12 mouse cellular contexts compared by ENCODE assay signal in the genomic region with DNA sequence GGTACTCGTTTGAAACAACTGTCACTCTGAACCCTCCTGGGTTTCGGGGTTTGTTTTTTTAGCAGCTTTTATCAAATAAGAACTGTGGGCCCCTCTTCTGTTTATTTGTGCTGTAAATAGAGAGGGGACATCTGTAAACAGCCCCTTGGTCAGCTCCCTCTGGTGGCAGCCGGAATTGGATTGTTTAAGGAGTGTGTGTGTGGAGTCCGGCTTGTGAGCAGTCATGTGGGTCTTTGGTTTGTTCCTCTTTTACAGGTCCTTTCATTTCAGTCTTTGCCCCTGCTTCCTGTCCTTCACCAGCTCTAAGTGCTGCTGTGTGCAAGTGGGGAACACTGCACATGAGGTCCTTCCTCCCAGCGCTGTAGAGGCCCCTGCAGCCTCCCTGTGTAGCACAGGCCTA. TPM values are rescaled to one million over a fixed set of nuclear protein-coding genes. Genes with fewer than 3 reads are reported as not detected.
DNase-seq lines count a peak whose midpoint lies in the region; ATAC-seq and TF ChIP-seq lines count a peak whose summit lies in the region.
"Had no signal": no experiment of that assay in that cellular context is flagged by ENCODE, and none has a peak within 500 bp of the region (broad histone marks: within the 10 kb centered on the region; RNA-seq: fewer than 3 reads in every experiment).

No protein-coding gene starts in this region.

- H3K27ac ChIP-seq in lung, postnatal 0 days (ENCODE audit: low read length) = no peak overlapping the region
- H3K27ac ChIP-seq in liver, embryonic 13.5 days = peak overlapping the region; percentile 50; the same call in 1 of the 2 replicates
- H3K27ac ChIP-seq in stomach, embryonic 15.5 days = peak overlapping the region; percentile 44; the same call in 1 of the 2 replicates
- H3K27ac ChIP-seq in forebrain, embryonic 11.5 days (ENCODE audit: low read depth, low read length) = no peak overlapping the region
- H3K27ac ChIP-seq in kidney, embryonic 15.5 days = no peak overlapping the region
- H3K27ac ChIP-seq: midbrain, embryonic 12.5 days had no signal

- H3K4me3 ChIP-seq in lung, postnatal 0 days (ENCODE audit: low read depth, low read length) = no peak overlapping the region
- H3K4me3 ChIP-seq in liver, embryonic 13.5 days (replicated peaks) = no peak overlapping the region
- no peak overlapping the region for H3K4me3 ChIP-seq in stomach, embryonic 15.5 days (replicated peaks)
- H3K4me3 ChIP-seq in forebrain, embryonic 11.5 days (ENCODE audit: low read depth, low read length) = no peak overlapping the region
- H3K4me3 ChIP-seq in kidney, embryonic 15.5 days (replicated peaks) = no peak overlapping the region
- H3K4me3 ChIP-seq: midbrain, embryonic 12.5 days had no signal

- H3K4me2 ChIP-seq in lung, postnatal 0 days (replicated peaks; ENCODE audit: low read depth, low read length) = no peak overlapping the region
- no peak overlapping the region for H3K4me2 ChIP-seq in liver, embryonic 13.5 days
- H3K4me2 ChIP-seq in stomach, embryonic 15.5 days = no peak overlapping the region
- no peak overlapping the region for H3K4me2 ChIP-seq in forebrain, embryonic 11.5 days (ENCODE audit: low read depth, low read length, severe bottlenecking)
- no peak overlapping the region for H3K4me2 ChIP-seq in kidney, embryonic 15.5 days
- H3K4me2 ChIP-seq: midbrain, embryonic 12.5 days had no signal

- no peak for ATAC-seq in lung, postnatal 0 days
- ATAC-seq in liver, embryonic 13.5 days (ENCODE audit: low read depth) = no peak
- ATAC-seq in stomach, embryonic 15.5 days (ENCODE audit: insufficient read depth, low FRiP score, low read depth) = no peak
- no peak for ATAC-seq in forebrain, embryonic 11.5 days (replicated peaks; ENCODE audit: low FRiP score)
- no peak for ATAC-seq in kidney, embryonic 15.5 days (replicated peaks; ENCODE audit: low FRiP score)
- ATAC-seq: forebrain, embryonic 16.5 days had no signal

- intact Hi-C loops in heart, postnatal 10 days (cut with DNase I) = no loop called here

- no peaks in the 10 kb centered on the region for H3K4me1 ChIP-seq in lung, postnatal 0 days (ENCODE audit: insufficient read depth, low read depth, low read length)
- H3K4me1 ChIP-seq in liver, embryonic 13.5 days (replicated peaks) = peaks cover 20% of the 10 kb centered on the region
- H3K4me1 ChIP-seq in stomach, embryonic 15.5 days = 0 out of 2 replicates have a peak, but pooled peaks cover 6% of the 10 kb centered on the region
- no peaks in the 10 kb centered on the region for H3K4me1 ChIP-seq in forebrain, embryonic 11.5 days (replicated peaks; ENCODE audit: control insufficient read depth, insufficient read depth, low read length)
- H3K4me1 ChIP-seq in kidney, embryonic 15.5 days = no peaks in the 10 kb centered on the region
- H3K4me1 ChIP-seq: midbrain, embryonic 12.5 days had no signal

- H3K27me3 ChIP-seq in lung, postnatal 0 days (replicated peaks; ENCODE audit: insufficient read depth, low read length) = no peaks in the 10 kb centered on the region
- H3K27me3 ChIP-seq in liver, embryonic 13.5 days = no peaks in the 10 kb centered on the region
- H3K27me3 ChIP-seq in stomach, embryonic 15.5 days (replicated peaks) = no peaks in the 10 kb centered on the region
- H3K27me3 ChIP-seq in forebrain, embryonic 11.5 days (ENCODE audit: control insufficient read depth, insufficient read depth, low read length) = no peaks in the 10 kb centered on the region
- H3K27me3 ChIP-seq in kidney, embryonic 15.5 days = no peaks in the 10 kb centered on the region
- H3K27me3 ChIP-seq: midbrain, embryonic 12.5 days had no signal

- no peak for TF ChIP-seq EP300 in lung, postnatal 0 days (IDR thresholded peaks at IDR 0.05)

- peak; percentile 34 for TF ChIP-seq CTCF in lung, postnatal 0 days (IDR thresholded peaks at IDR 0.05)

- H3K36me3 ChIP-seq in lung, postnatal 0 days (ENCODE audit: insufficient read depth, low read length) = 0 out of 2 replicates have a peak, but pooled peaks cover 19% of the 10 kb centered on the region
- peaks cover 40% of the 10 kb centered on the region for H3K36me3 ChIP-seq in liver, embryonic 13.5 days
- peaks cover 28% of the 10 kb centered on the region for H3K36me3 ChIP-seq in stomach, embryonic 15.5 days
- peaks cover 8% of the 10 kb centered on the region; the same call in 1 of the 2 replicates for H3K36me3 ChIP-seq in forebrain, embryonic 11.5 days (ENCODE audit: control insufficient read depth, insufficient read depth, low read length)
- peaks cover 59% of the 10 kb centered on the region for H3K36me3 ChIP-seq in kidney, embryonic 15.5 days

- no peak overlapping the region for H3K9ac ChIP-seq in lung, postnatal 0 days (replicated peaks; ENCODE audit: low read depth)
- no peak overlapping the region for H3K9ac ChIP-seq in liver, embryonic 13.5 days
- no peak overlapping the region for H3K9ac ChIP-seq in stomach, embryonic 15.5 days
- no peak overlapping the region for H3K9ac ChIP-seq in forebrain, embryonic 11.5 days (ENCODE audit: low read length)
- no peak overlapping the region for H3K9ac ChIP-seq in kidney, embryonic 15.5 days
- H3K9ac ChIP-seq: midbrain, embryonic 12.5 days had no signal

- no peaks in the 10 kb centered on the region for H3K9me3 ChIP-seq in lung, postnatal 0 days (ENCODE audit: low read length)
- no peaks in the 10 kb centered on the region for H3K9me3 ChIP-seq in liver, embryonic 13.5 days (replicated peaks)
- H3K9me3 ChIP-seq in stomach, embryonic 15.5 days = no peaks in the 10 kb centered on the region
- no peaks in the 10 kb centered on the region for H3K9me3 ChIP-seq in forebrain, embryonic 11.5 days (ENCODE audit: control insufficient read depth, low read length)
- H3K9me3 ChIP-seq in kidney, embryonic 15.5 days (replicated peaks) = no peaks in the 10 kb centered on the region
- H3K9me3 ChIP-seq: midbrain, embryonic 12.5 days had no signal

- 57% methylated on average over 5 of the region's 5 CpGs for WGBS in lung, postnatal 0 days
- 30% methylated on average over 5 of the region's 5 CpGs for WGBS in liver, embryonic 13.5 days (ENCODE audit: insufficient replicate concordance)
- WGBS in stomach, embryonic 15.5 days = 41% methylated on average over 5 of the region's 5 CpGs
- WGBS in forebrain, embryonic 11.5 days = 86% methylated on average over 5 of the region's 5 CpGs
- WGBS in kidney, embryonic 15.5 days = 64% methylated on average over 5 of the region's 5 CpGs

- DNase-seq in heart, adult 18-20 months = peak; percentile 31 to 60
- DNase-seq in heart, postnatal 10 days = no peak
- DNase-seq in lung, postnatal 0 days (ENCODE audit: low spot score) = no peak
- no peak for DNase-seq in lung, postnatal 14 days
- no peak for DNase-seq in liver, embryonic 13.5 days
- no peak for DNase-seq in forebrain, embryonic 11.5 days (ENCODE audit: low spot score)

RNA-seq across cellular contexts. Expression of a gene that starts 12.1 kb away (rescaled TPM):
- not detected for total RNA-seq in heart, adult 18-20 months (2021)
- total RNA-seq in heart, postnatal 10 days (2021) = not detected
- 0.21 and 0.37 TPM in 2 replicates for polyA plus RNA-seq in lung, postnatal 0 days (2015; fragmentation: Nextera tagmentation; extraction: Ambion mirVana)
- 0.30 TPM in 2 replicates for polyA plus RNA-seq in liver, embryonic 13.5 days (2015; fragmentation: Nextera tagmentation; extraction: Ambion mirVana)
- 2.4 and 2.9 TPM in 2 replicates for polyA plus RNA-seq in stomach, embryonic 15.5 days (2015; fragmentation: Nextera tagmentation; extraction: Ambion mirVana)
- polyA plus RNA-seq in forebrain, embryonic 11.5 days (2014; fragmentation: Nextera tagmentation; extraction: Ambion mirVana) = not detected in 2 replicates
- polyA plus RNA-seq in kidney, embryonic 15.5 days (2015; fragmentation: Nextera tagmentation; extraction: Ambion mirVana) = 1.8 and 2.0 TPM in 2 replicates
- total RNA-seq: heart, postnatal 25 days had no signal
- polyA plus RNA-seq: forebrain, embryonic 16.5 days; midbrain, embryonic 12.5 days had no signal

RNA-seq across cellular contexts. Expression of a gene that starts 19.7 kb away (rescaled TPM):
- total RNA-seq in heart, adult 18-20 months (2021) = not detected
- total RNA-seq in heart, postnatal 10 days (2021) = not detected
- not detected in 2 replicates for polyA plus RNA-seq in lung, postnatal 0 days (2015; fragmentation: Nextera tagmentation; extraction: Ambion mirVana)
- not detected in 2 replicates for polyA plus RNA-seq in liver, embryonic 13.5 days (2015; fragmentation: Nextera tagmentation; extraction: Ambion mirVana)
- not detected in 2 replicates for polyA plus RNA-seq in stomach, embryonic 15.5 days (2015; fragmentation: Nextera tagmentation; extraction: Ambion mirVana)
- polyA plus RNA-seq in forebrain, embryonic 11.5 days (2014; fragmentation: Nextera tagmentation; extraction: Ambion mirVana) = not detected in 2 replicates
- polyA plus RNA-seq in kidney, embryonic 15.5 days (2015; fragmentation: Nextera tagmentation; extraction: Ambion mirVana) = 0.28 TPM in 1 of 2 replicates, not detected in the other
- total RNA-seq: heart, postnatal 25 days had no signal
- polyA plus RNA-seq: large intestine, adult 2 months had no signal

RNA-seq across cellular contexts. Expression of a gene that starts 47.9 kb away (rescaled TPM):
- total RNA-seq in heart, adult 18-20 months (2021) = 10 to 100 TPM; 16.8 to 18.9 TPM
- total RNA-seq in heart, postnatal 10 days (2021) = 10 to 100 TPM; 14.3 to 17.5 TPM
- polyA plus RNA-seq in lung, postnatal 0 days (2015; fragmentation: Nextera tagmentation; extraction: Ambion mirVana) = 11.7 and 13.1 TPM in 2 replicates
- 15.2 and 15.6 TPM in 2 replicates for polyA plus RNA-seq in liver, embryonic 13.5 days (2015; fragmentation: Nextera tagmentation; extraction: Ambion mirVana)
- polyA plus RNA-seq in stomach, embryonic 15.5 days (2015; fragmentation: Nextera tagmentation; extraction: Ambion mirVana) = 33.3 and 35.7 TPM in 2 replicates
- polyA plus RNA-seq in forebrain, embryonic 11.5 days (2014; fragmentation: Nextera tagmentation; extraction: Ambion mirVana) = 38.2 and 40.5 TPM in 2 replicates
- polyA plus RNA-seq in kidney, embryonic 15.5 days (2015; fragmentation: Nextera tagmentation; extraction: Ambion mirVana) = 40.9 and 41.8 TPM in 2 replicates

RNA-seq across cellular contexts. Expression of a gene that starts 48.9 kb away (rescaled TPM):
- total RNA-seq in heart, adult 18-20 months (2021) = 10 to 100 TPM; 31.6 to 42.1 TPM
- total RNA-seq in heart, postnatal 10 days (2021) = 10 to 100 TPM; 37.2 to 37.4 TPM
- polyA plus RNA-seq in lung, postnatal 0 days (2015; fragmentation: Nextera tagmentation; extraction: Ambion mirVana) = 16.2 and 18.5 TPM in 2 replicates
- 16.2 and 19.1 TPM in 2 replicates for polyA plus RNA-seq in liver, embryonic 13.5 days (2015; fragmentation: Nextera tagmentation; extraction: Ambion mirVana)
- 32.2 and 36.3 TPM in 2 replicates for polyA plus RNA-seq in stomach, embryonic 15.5 days (2015; fragmentation: Nextera tagmentation; extraction: Ambion mirVana)
- 34.0 and 35.0 TPM in 2 replicates for polyA plus RNA-seq in forebrain, embryonic 11.5 days (2014; fragmentation: Nextera tagmentation; extraction: Ambion mirVana)
- 37.6 and 41.8 TPM in 2 replicates for polyA plus RNA-seq in kidney, embryonic 15.5 days (2015; fragmentation: Nextera tagmentation; extraction: Ambion mirVana)

Comparison
In these comparisons a context has a peak if more than half of its experiments do, and no peak if none do; other contexts are left out.
1. DNase-seq: peak in heart, adult 18-20 months (2 of 2); none in heart, postnatal 10 days (0 of 2), lung, postnatal 0 days (single experiment), lung, postnatal 14 days (single experiment), liver, embryonic 13.5 days (single experiment) and forebrain, embryonic 11.5 days (single experiment).
2. H3K27ac ChIP-seq: peak in liver, embryonic 13.5 days (single experiment) and stomach, embryonic 15.5 days (single experiment); none in lung, postnatal 0 days (single experiment), forebrain, embryonic 11.5 days (single experiment) and kidney, embryonic 15.5 days (single experiment).